In genomic region chr8:105142395-105142794, GRCm38 (mm10) we compare ENCODE assay signal across 13 mouse cellular contexts. TPM values are rescaled to one million over a fixed set of nuclear protein-coding genes. Genes with fewer than 3 reads are reported as not detected.
DNase-seq lines count a peak whose midpoint lies in the region; ATAC-seq and TF ChIP-seq lines count a peak whose summit lies in the region.
"Had no signal": no experiment of that assay in that cellular context is flagged by ENCODE, and none has a peak within 500 bp of the region (broad histone marks: within the 10 kb centered on the region; RNA-seq: fewer than 3 reads in every experiment).

No protein-coding gene starts in this region.

- no peaks in the 10 kb centered on the region for H3K9me3 ChIP-seq in heart, embryonic 15.5 days (replicated peaks)
- no peaks in the 10 kb centered on the region for H3K9me3 ChIP-seq in E14TG2a.4 (ENCODE audit: low read length)
- H3K9me3 ChIP-seq in embryonic facial prominence, embryonic 10.5 days, result no peaks in the 10 kb centered on the region
- H3K9me3 ChIP-seq in liver, embryonic 12.5 days (replicated peaks), result no peaks in the 10 kb centered on the region

- ATAC-seq in heart, embryonic 15.5 days (replicated peaks; ENCODE audit: insufficient number of reproducible peaks, insufficient read depth, low FRiP score, low read depth), result no peak
- no peak for ATAC-seq in liver, embryonic 12.5 days
- ATAC-seq: Patski had no signal

- no peaks in the 10 kb centered on the region for H3K27me3 ChIP-seq in heart, embryonic 15.5 days
- H3K27me3 ChIP-seq in E14TG2a.4 (ENCODE audit: insufficient read depth, low read length), result peaks cover 67% of the 10 kb centered on the region
- H3K27me3 ChIP-seq in embryonic facial prominence, embryonic 10.5 days (replicated peaks; ENCODE audit: low read depth, poor library complexity, severe bottlenecking), result peaks cover 12% of the 10 kb centered on the region
- H3K27me3 ChIP-seq in liver, embryonic 12.5 days (replicated peaks), result peaks cover 28% of the 10 kb centered on the region

- H3K4me1 ChIP-seq in heart, embryonic 15.5 days (replicated peaks), result 0 out of 2 replicates have a peak, but pooled peaks cover 2% of the 10 kb centered on the region
- H3K4me1 ChIP-seq in E14TG2a.4 (replicated peaks; ENCODE audit: low read depth, low read length), result peaks cover 16% of the 10 kb centered on the region
- peaks cover 3% of the 10 kb centered on the region; the same call in 1 of the 2 replicates for H3K4me1 ChIP-seq in embryonic facial prominence, embryonic 10.5 days
- peaks cover 6% of the 10 kb centered on the region; the same call in 1 of the 2 replicates for H3K4me1 ChIP-seq in liver, embryonic 12.5 days

- no peak for DNase-seq in heart, postnatal 36 days
- no peak for DNase-seq in embryonic facial prominence, embryonic 10.5 days (ENCODE audit: low spot score)
- DNase-seq in ovary, postnatal 36 days (ENCODE audit: low spot score), result no peak
- no peak for DNase-seq in layer of hippocampus, adult 8-10 months (ENCODE audit: low spot score in 2 of 2)
- DNase-seq: cerebellum, adult 9-10 months; kidney, postnatal 25 days; right cerebral cortex, postnatal 25 days had no signal

- H3K27ac ChIP-seq in heart, embryonic 15.5 days, result no peak overlapping the region
- H3K27ac ChIP-seq in embryonic facial prominence, embryonic 10.5 days (replicated peaks), result no peak overlapping the region
- H3K27ac ChIP-seq in liver, embryonic 12.5 days, result no peak overlapping the region

- peak overlapping the region; percentile 26 for H3K4me2 ChIP-seq in heart, embryonic 15.5 days
- H3K4me2 ChIP-seq in liver, embryonic 12.5 days, result peak overlapping the region; percentile 26; the same call in 1 of the 2 replicates

- intact Hi-C loops in heart, postnatal 36 days (cut with DNase I), result no loop called here

- WGBS in heart, embryonic 15.5 days, result 35% methylated on average over 19 of the region's 19 CpGs
- WGBS in embryonic facial prominence, embryonic 10.5 days, result 37% methylated on average over 19 of the region's 19 CpGs
- 26% methylated on average over 19 of the region's 19 CpGs for WGBS in liver, embryonic 12.5 days (ENCODE audit: insufficient replicate concordance)

- TF ChIP-seq CTCF in E14TG2a.4 (conservative IDR thresholded peaks at IDR 0.05; ENCODE audit: low read length), result no peak

- no peak overlapping the region for H3K9ac ChIP-seq in heart, embryonic 15.5 days
- H3K9ac ChIP-seq in liver, embryonic 12.5 days, result no peak overlapping the region

- H3K4me3 ChIP-seq in heart, embryonic 15.5 days, result no peak overlapping the region
- H3K4me3 ChIP-seq in E14TG2a.4 (replicated peaks; ENCODE audit: low read length), result peak overlapping the region; percentile 66
- 0 out of 2 replicates have a peak overlapping the region, but pooled peaks have one; percentile 2 for H3K4me3 ChIP-seq in embryonic facial prominence, embryonic 10.5 days
- H3K4me3 ChIP-seq in liver, embryonic 12.5 days, result no peak overlapping the region

- H3K36me3 ChIP-seq in heart, embryonic 15.5 days, result no peaks in the 10 kb centered on the region
- no peaks in the 10 kb centered on the region for H3K36me3 ChIP-seq in E14TG2a.4 (ENCODE audit: insufficient read depth, low read length)
- no peaks in the 10 kb centered on the region for H3K36me3 ChIP-seq in embryonic facial prominence, embryonic 10.5 days (replicated peaks)
- no peaks in the 10 kb centered on the region for H3K36me3 ChIP-seq in liver, embryonic 12.5 days

RNA-seq across cellular contexts. Expression of gene Ces4a, which starts 10.8 kb away (rescaled TPM):
- not detected in 2 replicates for polyA plus RNA-seq in heart, embryonic 15.5 days (2015; fragmentation: Nextera tagmentation; extraction: Ambion mirVana)
- total RNA-seq in heart, postnatal 36 days (2021), result not detected
- polyA plus RNA-seq in embryonic facial prominence, embryonic 10.5 days (2016; fragmentation: Nextera tagmentation; extraction: Ambion mirVana), result not detected in 2 replicates
- not detected in 2 replicates for polyA plus RNA-seq in liver, embryonic 12.5 days (2016; fragmentation: Nextera tagmentation; extraction: Ambion mirVana)
- total RNA-seq in layer of hippocampus, adult 8-10 months (2022), result not detected
- total RNA-seq: midbrain, postnatal 0 days had no signal
- polyA plus RNA-seq: frontal cortex, adult 2 months; midbrain, postnatal 0 days; Patski had no signal

RNA-seq across cellular contexts. Expression of gene Cbfb, which starts 28.1 kb away (rescaled TPM):
- 39.2 and 40.1 TPM in 2 replicates for polyA plus RNA-seq in heart, embryonic 15.5 days (2015; fragmentation: Nextera tagmentation; extraction: Ambion mirVana)
- 10 to 100 TPM; 21.5 to 24.1 TPM for total RNA-seq in heart, postnatal 36 days (2021)
- polyA plus RNA-seq in embryonic facial prominence, embryonic 10.5 days (2016; fragmentation: Nextera tagmentation; extraction: Ambion mirVana), result 67.5 and 73.2 TPM in 2 replicates
- polyA plus RNA-seq in liver, embryonic 12.5 days (2016; fragmentation: Nextera tagmentation; extraction: Ambion mirVana), result 19.1 and 19.6 TPM in 2 replicates
- 10 to 100 TPM; 19.5 to 27.1 (median 23.1) TPM for total RNA-seq in layer of hippocampus, adult 8-10 months (2022)

RNA-seq across cellular contexts. Expression of gene Ces3b, which starts 58.8 kb away (rescaled TPM):
- polyA plus RNA-seq in heart, embryonic 15.5 days (2015; fragmentation: Nextera tagmentation; extraction: Ambion mirVana), result 0.22 and 0.23 TPM in 2 replicates
- not detected for total RNA-seq in heart, postnatal 36 days (2021)
- not detected in 2 replicates for polyA plus RNA-seq in embryonic facial prominence, embryonic 10.5 days (2016; fragmentation: Nextera tagmentation; extraction: Ambion mirVana)
- not detected in 2 replicates for polyA plus RNA-seq in liver, embryonic 12.5 days (2016; fragmentation: Nextera tagmentation; extraction: Ambion mirVana)
- total RNA-seq in layer of hippocampus, adult 8-10 months (2022), result not detected
- total RNA-seq: midbrain, postnatal 0 days had no signal
- polyA plus RNA-seq: frontal cortex, adult 2 months; midbrain, postnatal 0 days; Patski had no signal

Comparison
In these comparisons a context has a peak if more than half of its experiments do, and no peak if none do; other contexts are left out.
1. H3K4me3 ChIP-seq: peak in E14TG2a.4 (single experiment) and embryonic facial prominence, embryonic 10.5 days (single experiment); none in heart, embryonic 15.5 days (single experiment) and liver, embryonic 12.5 days (single experiment).